Mouse (Mus musculus): Measurements from ENCODE around the gene Fam102a. TPM values are rescaled to one million over a fixed set of nuclear protein-coding genes. Genes with fewer than 3 reads are reported as not detected.
"Not testable (repeated sequence)": the region's sequence is repeated elsewhere in the genome, so short reads cannot be mapped to it uniquely, and the experiment has no call there.

Gene Fam102a
- total RNA-seq (2021): 25.6 and 28.7 TPM in 2 replicates
- long read RNA-seq, experiment 1, full-length matches to known transcripts: 25 of 35 reads
- long read RNA-seq, experiment 1, partial matches to known transcripts: 10 of 35 reads
- long read RNA-seq, experiment 1, other reads (novel, unspliced or antisense): 0 of 35 reads
- long read RNA-seq, experiment 2, full-length matches to known transcripts: 13 of 22 reads
- long read RNA-seq, experiment 2, partial matches to known transcripts: 6 of 22 reads
- long read RNA-seq, experiment 2, other reads (novel, unspliced or antisense): 3 of 22 reads

DNA sequence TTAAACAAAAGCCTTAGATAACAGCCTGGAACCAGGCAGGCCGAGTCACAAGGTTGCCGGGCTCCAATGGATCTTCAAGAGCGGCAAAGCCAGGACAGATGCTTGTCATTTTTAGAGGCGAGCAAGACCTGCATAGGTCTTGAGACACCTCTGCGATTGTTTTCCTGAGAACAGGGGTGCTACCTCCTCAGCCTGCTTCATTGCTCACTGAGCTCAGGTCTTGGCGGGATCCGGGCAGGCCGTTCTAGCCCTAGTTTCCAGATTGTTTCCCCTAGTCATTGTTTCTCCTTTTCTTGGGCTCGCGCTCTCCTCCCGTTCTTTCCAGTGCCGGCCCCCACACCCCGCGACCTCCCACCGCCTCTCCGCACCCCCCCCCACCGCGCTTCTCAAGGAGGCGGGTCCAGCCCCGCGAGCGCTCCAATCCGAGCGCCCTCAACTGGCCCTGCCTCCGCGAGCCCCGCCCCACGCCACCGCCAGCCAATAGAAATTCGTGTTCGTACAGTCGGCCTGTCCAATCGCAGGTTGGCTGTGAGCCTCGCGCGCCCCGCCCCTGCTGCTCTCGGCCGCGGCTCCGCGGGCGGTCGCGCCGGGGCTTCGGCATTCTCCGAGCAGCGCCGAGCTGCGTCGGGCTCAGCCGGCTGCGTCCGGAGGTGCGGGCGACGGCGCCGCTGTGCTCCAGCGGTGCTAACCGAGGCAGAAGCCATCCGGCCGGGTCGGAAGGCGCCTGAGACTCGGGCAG, at the start of gene Fam102a:
TSS of gene Fam102a (plus strand) at position 600 of the 739 bp plus-strand sequence.
- peak; percentile 99 for DNase-seq

DNA sequence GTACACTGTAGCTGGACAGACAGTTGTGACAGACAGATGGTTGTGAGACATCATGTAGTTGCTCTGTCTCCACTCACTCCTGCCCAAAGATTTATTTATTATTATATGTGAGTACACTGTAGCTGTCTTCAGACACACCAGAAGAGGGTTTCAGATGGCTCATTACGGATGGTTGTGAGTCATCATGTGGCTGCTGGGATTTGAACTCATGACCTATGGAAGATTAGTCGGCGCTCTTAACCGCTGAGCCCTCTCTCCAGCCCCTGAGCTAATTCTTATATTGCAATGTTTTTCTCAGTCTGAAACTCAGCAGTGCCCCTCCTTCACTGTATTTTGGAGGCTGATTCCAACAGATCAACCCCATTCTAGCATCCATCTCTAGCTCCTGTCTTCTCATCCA, 49.4 kb upstream of the Fam102a start:
- DNase-seq: no peak

DNA sequence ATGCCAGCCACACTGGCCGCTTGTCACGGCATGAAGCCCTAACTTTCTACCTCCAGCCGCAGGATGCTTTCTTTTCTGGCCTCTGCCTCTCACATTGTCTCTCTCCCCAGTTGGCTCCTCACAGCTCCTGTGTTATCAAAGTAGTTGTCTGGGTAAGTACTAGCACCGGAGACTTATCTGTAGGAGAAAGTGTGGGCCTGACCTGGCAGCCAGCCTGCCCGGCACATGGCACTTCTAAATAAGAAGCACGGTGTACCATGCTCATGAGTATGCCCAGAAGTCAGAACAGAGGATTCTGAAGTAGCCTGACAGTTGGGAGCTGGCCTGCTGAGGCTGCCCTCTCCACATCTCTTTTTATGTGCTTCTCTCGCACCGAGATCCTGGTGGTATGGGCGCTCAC, 49.0 kb upstream of the Fam102a start:
- DNase-seq: no peak

DNA sequence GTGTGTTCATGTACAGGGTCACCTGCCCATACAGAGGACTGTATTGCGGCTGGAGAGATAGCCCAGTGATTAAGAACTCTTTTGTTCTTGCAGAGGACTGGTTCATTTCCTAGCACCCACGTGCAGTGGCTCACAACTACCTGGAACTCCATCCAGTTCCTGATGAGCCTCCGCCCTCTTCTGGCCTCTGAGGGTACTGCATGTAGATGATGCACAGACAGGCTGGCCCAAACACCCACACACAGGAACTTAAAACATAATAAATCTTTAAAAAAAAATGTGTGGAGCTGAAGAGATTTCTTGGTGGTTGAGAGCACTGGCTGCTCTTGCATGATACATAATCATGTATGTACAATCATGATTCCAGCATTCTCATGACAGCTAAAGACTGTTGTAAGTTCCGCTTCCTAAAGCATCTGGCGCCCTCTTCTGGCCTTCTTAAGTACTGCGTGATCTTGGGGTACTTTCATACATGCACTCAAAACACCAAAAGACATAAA, 48.0 kb upstream of the Fam102a start:
- DNase-seq: peak; percentile 94

DNA sequence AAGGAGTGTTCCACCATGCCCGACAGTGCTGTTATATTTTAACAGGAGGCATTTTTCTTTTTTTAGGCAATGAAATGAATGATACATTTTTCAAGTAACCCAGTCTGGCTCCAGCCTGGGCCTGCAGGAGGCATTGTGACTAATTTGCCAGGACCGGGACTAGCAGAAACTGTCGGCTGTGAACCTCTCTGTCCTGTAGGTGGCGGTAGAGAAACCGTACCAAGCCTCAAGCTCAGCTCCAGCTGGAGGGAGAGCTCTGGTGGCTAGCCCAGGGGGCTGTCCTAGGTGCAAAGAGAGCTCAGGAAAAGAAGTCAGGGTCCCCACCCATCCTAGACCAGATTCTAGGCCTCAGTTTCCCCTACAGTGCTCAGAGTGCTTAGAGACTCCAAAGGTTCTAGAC, 46.5 kb upstream of the Fam102a start:
- peak; percentile 88 for DNase-seq

DNA sequence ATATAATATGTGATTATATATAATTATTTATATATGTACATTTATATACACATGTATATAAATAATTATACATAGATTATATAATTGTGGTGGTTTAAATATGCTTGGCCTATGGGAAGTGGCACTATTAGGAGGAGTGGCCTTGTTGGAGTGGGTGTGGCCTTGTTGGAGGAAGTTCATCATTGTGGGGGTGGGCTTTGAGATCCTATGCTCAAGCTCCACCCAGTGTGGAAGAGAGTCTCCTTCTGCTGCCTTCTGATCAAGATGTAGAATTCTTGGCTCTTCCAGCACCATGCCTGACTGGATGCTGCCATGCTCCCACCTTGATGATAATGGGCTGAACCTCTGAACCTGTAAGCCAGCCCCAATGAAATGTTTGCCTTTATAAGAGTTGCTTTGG, 44.4 kb upstream of the Fam102a start:
- not testable (repeated sequence) for DNase-seq

DNA sequence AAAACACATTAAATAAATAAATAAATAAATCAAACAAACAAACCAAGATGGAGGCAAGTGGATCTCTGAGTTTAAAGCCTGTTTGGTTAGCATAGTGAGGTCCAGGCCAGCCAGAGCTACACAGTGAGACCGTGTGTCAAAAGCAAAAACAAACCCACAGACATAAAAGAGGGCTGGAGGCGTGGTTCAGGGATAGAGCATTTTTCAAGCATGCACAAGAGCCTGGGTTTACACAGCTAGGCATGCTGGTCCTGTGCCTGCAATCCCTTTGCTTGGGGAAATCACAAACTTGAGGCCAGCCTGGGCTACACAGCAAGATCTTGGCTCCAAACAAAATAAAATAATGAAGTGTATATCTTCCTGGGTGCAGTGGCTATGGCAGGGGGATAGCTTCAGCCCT, 42.5 kb upstream of the Fam102a start:
- DNase-seq: no peak

DNA sequence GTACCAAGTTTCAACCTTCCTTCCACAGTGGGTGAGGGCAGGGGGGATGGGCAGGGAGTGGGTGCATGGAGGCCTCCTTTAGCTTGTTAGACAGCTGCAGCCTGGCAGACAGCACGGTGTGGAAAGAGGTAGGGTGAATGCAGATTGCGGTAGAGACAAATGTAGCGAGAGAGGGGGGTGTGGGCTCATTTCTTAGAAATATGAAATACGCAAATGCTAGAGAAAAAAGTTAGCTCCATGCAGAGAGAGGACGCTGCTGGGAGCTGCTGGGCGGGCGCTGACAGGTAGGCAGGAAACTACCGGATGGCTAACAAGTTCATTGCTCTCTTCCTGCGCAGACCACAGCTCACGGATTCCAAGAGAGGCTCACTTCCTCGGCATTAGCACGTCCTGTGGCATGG, 41.8 kb upstream of the Fam102a start:
- DNase-seq: no peak

DNA sequence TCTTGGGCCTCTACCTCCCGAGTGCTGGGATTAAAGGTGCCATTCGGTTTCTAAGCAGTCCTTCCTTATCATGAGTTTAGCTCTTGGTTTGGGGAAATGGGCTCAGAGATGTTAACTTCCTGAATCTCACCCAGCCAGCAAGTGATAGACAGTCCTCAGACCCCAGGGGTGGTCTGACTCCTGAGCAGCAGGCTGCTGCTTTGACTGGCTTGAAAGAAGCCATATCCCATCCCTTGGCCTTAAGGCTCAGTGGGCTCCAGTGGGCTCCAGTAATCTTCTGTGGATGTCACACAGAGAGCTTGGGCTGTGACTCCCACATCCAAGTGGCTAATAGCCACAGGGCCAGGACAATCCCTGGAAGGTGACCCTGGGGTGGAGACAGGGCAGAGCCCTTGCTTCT, 40.6 kb upstream of the Fam102a start:
- no peak for DNase-seq

DNA sequence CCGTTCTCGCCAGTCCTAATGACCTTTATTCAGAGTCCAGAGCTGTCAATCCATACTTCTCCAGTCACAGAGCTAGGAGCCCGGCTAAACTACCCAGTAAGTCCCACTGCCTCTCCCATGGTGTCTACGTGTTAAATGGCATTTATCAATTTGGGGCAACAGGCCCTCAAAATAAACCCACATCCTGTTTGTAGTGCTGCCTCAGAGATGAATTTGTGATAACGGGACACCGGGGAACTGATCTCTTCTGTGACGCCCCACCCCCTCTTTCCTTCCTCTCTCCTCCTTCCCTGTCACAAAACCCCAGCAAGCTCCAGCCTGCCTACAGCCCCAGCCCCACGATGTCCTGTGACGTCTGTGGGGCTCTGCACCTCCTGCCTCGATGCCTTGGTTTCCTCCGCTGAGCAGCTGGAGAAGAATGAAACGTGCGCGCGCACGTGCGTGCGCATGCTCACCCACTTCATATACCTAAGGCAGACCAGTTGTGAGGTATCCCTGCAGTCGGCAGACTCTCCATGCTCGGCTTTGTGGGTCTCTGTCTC, 39.9 kb upstream of the Fam102a start:
- DNase-seq: peak; percentile 61

DNA sequence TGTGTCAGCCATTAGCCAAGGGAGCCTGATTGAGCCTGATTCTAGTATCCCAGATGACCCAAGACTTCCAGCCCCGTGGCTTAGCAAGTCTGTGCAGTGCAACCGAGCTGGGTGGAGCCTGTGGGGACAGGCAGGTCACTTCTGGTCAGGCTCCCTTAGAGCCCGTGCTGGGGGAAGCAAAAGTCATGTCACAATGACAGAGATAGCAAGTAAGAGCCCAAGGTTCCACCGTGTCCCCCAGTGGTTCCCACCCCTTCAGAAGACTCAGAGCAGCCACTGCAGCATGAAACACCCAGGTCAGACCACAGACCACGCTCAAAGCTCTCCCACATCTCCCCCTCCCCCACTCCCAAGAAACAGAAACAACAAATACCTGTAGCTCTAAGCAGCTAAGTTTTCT, 38.9 kb upstream of the Fam102a start:
- no peak for DNase-seq

DNA sequence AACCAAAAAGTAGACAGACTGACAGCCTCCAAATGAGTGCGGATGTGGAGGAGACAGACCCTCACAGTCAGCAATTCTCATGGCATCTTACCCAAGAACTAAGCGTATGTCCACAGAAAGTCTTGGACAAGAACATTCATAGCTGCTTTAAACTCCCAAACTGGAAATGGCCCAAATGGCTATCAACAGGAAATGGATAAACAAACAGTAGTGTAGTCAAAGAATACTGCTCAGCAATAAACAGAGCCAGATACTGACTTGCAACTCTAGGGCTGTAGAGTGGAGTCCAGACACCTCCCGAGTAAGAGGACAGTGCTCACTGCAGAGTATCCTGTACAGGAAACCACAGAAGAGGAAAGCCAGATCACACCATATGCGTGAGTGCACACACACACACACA, 35.8 kb upstream of the Fam102a start:
- DNase-seq: no peak

DNA sequence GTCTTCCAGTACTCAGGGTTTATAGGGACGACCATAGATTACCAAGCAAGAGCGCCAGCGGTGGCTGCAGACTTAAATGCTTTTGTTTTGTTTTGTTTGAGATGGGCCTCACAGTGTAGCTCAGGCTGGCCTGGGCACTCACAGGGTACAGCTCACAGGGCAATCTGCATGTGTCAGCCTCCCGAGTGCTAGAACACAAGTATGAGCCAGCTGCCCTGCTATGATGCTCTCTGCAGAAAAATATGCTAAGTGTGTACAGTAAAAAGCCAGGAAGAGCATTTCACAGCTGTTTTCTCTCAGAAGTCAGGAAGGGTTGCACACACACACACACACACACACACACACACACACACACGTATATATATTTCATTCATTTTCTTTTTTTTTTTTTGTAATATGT, 34.7 kb upstream of the Fam102a start:
- DNase-seq: no peak

DNA sequence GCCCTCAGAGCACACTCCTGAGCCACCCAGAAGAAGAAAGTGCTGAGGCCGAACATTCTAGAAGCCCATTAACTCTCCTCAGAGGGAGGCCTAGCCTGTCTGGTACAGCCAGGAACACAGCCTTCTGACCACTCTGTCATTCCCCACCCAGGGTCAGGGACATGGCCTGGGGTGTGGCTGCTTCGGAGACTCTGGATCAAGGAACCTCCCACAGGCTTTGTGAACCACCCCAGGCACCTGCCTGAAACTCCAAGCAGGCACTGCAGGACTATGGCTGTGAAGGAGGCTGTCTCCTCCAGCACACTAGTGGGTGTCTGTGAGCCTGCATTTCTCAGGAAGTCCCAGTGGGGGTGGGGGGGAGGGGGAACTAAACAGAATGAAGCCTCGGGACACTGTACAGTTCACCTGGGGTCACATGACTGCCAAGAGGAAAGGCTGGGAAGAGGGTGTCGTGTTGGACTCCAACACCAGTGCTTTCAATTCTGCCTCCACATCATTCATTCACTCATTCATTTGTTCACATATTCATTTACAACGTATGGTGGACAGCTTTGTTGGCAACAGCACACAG, 33.3 kb upstream of the Fam102a start:
- no peak for DNase-seq

DNA sequence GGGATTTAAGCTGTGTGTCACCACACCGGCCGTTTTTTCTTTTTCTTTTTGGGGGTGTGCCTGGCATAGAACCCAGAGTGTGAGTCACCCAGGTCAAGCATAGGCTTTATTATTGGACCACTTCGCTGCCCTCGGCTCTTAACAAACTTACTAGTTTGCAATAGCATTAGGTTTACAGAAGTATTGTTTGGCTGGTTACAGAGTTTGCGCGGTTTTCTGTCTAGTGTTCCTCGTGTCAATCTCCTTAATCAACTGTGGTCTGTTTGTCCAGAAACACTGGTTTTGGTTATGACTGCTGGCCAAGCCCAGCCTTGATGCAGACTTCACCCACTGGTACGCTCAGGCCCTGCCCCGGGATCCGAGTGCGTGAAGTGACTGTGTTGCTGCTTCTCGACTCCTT, 32.3 kb upstream of the Fam102a start:
- DNase-seq: no peak

DNA sequence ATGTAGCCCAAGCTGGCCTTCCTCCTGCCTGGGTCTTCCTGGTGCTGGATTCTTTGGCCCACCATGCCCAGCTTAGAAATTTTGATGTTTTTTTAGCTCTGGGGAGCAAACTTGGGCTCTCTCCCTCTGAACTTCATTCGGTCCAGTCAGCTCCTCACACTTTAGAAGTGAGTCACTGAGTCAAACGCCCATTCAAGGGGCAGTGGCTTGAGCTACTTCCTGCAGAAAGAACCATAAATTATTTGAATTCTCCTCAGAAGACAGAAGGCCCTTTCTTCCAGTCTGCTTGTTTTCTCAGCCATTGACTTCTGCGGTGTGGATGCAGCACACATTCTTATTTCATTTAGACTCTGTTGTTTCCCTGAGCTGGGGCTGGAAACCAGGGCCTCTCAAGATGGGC, 31.5 kb upstream of the Fam102a start:
- no peak for DNase-seq

DNA sequence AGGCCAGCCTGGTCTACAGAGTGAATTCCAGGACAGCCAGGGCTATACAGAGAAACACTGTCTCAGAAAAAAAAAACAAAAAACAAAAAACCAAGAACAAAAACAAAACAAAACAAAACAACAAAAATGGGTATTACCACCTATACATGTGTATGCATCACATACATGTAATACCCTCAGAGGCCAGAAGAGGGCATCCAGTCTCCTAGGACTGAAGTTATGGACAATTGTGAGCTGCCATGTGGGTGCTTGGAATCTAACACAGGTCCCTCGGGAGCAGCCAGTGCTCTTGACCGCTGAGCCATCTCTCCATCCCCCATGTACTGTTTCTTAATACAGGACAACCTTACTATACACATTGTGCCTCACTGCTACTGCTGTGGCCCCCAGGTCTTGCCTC, 29.6 kb upstream of the Fam102a start:
- DNase-seq: no peak

DNA sequence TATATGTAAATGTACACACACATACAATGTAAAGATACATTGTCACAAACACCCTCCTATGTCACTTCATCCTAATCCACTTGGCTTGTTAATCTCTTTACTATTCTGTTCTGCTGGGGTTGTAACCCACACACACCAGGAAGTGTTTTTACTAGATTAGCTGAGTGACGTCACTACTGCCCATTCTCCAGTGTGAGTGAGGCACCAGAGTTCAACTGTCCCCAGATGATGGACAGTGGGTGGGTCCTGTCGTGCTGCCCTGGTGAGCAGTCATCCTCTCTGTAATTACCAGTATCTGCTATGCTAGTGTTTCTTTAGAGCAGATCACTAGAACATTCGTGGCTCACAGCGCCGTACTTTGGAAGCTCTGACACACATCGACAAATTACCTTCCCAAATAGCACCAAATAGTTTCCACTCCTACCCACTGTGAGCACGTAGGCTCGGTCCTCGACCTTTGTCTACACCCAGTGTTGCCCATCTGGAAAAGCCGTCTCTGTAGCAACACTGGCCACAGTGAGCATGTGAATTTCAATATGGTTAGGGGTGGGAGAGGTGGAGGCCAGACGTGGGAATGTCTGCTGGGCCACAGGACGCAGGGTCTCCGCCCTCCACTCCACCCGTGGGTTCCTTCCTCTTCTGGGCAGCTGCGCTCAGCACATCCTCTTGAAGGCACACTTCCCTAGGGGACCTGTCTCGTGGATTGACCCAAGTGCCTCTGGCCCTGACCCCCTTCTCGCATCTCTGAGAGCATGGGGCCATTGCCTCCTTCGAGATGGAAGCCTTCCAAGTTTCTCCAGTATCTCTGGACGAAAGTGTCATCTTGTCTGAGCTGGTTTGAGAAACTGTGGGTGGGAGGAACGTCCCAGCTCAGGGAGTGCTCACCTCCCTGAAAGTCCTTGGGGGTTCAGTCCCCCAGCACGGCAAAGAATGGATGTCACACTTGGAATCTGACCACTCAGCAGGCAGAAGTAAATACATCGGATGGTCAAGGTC, 28.2 kb upstream of the Fam102a start:
- no peak for DNase-seq

DNA sequence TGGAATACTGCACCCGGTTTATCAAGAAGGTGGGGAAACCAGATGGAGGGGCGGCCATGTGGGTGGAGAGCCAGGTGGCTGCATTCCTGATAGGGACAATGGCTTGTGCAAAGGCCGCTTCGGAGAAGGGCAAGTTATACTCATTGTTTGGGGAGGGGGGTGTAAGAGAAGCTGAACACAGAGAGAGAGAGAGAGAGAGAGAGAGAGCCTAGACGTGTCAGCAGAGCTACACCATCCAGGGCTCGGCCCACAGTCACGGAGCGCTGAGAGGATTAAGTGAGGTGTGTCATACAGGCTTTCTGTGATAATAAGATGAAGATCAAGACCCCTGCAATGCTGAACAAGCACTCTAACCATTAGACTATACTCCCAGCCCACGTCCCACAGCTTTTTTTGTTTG, 27.2 kb upstream of the Fam102a start:
- no peak for DNase-seq

DNA sequence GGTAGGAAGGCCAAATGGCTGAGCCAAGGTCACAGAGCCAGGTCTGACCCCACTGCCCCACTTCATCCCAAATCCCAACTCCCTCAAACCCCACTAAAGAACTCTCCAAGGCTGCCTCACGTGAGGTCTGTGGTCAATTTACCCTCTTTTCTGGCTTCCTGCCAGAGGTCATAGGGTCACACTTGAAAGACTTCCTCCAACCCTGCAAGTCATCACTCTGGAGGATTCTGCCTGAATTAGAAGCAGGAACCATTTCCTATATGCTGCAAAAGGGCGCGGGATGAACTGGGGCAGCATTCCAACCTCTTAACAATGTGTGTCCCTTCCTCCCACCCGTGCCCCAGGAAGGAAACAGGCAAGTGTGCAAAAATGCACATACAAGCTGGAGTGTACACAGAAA, 25.8 kb upstream of the Fam102a start:
- DNase-seq: peak; percentile 76

DNA sequence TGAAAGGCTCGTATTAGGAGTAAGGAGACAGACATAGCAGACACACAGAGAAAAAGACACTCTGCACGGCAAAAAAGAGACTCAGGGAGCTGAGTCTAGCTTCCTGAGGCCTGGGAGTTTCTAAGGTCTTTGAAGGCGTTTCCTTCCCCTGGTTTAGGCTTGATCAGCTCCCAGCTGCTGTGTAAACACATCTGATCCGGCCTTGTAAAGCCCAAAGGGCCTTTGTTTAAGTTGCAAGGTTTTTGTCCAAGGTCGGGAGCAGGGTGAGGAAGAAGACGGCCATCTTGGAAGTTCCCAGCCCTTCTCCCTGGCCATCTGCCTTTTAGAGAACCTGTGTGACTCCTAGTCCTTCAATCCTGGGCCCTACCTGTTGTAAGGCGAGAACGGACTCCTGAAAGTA, 25.2 kb upstream of the Fam102a start:
- DNase-seq: no peak

DNA sequence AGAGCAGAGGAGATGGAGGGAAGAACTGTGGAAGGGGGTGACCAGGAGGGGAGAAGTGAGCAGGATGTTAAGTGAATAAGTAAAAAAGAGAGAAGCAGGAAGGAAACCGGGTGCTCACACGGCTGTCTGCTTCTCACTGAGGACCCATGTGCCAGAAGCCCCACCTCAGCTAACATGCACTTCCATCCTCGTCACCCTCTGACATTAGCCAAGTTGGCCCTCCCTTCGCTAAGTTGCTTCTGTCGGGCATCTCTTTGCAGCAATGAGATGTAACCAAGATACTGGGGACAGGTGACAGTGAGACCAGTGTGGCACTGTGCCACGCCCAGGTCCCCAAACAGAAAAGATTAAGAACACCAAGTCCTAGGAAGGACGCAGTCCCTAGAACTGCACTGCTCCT, 22.5 kb upstream of the Fam102a start:
- DNase-seq: no peak

Measured in adrenal gland, postnatal 14 days (tissue).